Mouse (Mus musculus) spleen, adult 2 months (tissue): ENCODE results near the gene Numb. TPM values are rescaled to one million over a fixed set of nuclear protein-coding genes. Genes with fewer than 3 reads are reported as not detected.

Experiments
- DNase-seq, 2 experiments: peaks; one replicate each; pipeline versions ENCODE4 v3.0.0 to v3.0.0-alpha.2; 2012 to 2021; ENCODE audit warnings: low spot score in 2 of 2, low read depth in 1 of 2
- H3K27ac ChIP-seq: fragments of 200-500 bp; 2 replicates; pipeline ENCODE4 v1.5.1; 2012; ENCODE audit warnings: low read length, inconsistent platforms; ENCODE audit not compliant: insufficient read depth
- H3K27me3 ChIP-seq: fragments of 200-500 bp; 2 replicates; pipeline ENCODE4 v1.6.1; 2012; ENCODE audit warnings: mild to moderate bottlenecking, moderate library complexity, low read length, inconsistent platforms; ENCODE audit not compliant: control insufficient read depth, insufficient read depth
- H3K36me3 ChIP-seq: fragments of 200-500 bp; 2 replicates; pipeline ENCODE4 v1.6.1; 2012; ENCODE audit warnings: mild to moderate bottlenecking, low read length, inconsistent platforms; ENCODE audit not compliant: control insufficient read depth, insufficient read depth
- H3K4me1 ChIP-seq: fragments of 200-500 bp; 2 replicates; pipeline ENCODE4 v1.6.1; 2011; ENCODE audit warnings: inconsistent platforms; ENCODE audit not compliant: control insufficient read depth, insufficient read depth, insufficient read length
- H3K4me3 ChIP-seq: fragments of 200-500 bp; 2 replicates; pipeline ENCODE4 v1.5.1; 2011; ENCODE audit warnings: mild to moderate bottlenecking, inconsistent platforms; ENCODE audit not compliant: insufficient read depth, insufficient read length; ENCODE audit errors: extremely low read depth
- CTCF ChIP-seq: fragments of 200-500 bp; IDR thresholded peaks from 2 replicates; pipeline ENCODE4 v1.5.1; 2011; ENCODE audit warnings: mild to moderate bottlenecking, inconsistent platforms; ENCODE audit not compliant: insufficient read depth, insufficient read length, insufficient replicate concordance; ENCODE audit errors: extremely low read depth
- POLR2A ChIP-seq: fragments of 200-500 bp; IDR thresholded peaks from 2 replicates; pipeline ENCODE4 v1.6.1; 2011; ENCODE audit warnings: low read depth, low read length, inconsistent platforms
- WGBS: fragments of 180-500 bp; shearing (Covaris S2); methylation state at CpG from one replicate; pipeline ENCODE4 v1.1.7; 2018; 5-methylcytosine and 5-hydroxymethylcytosine counted together
- polyA plus RNA-seq: library from polyadenylated mRNA; depleted of rRNA; stranded (reverse); fragments of >200 nt; gene quantifications from 2 replicates; pipeline ENCODE4 v1.2.3, GENCODE M21; 2012

Gene Numb
- polyA plus RNA-seq, 1 experiment, result 24.5 TPM

DNA sequence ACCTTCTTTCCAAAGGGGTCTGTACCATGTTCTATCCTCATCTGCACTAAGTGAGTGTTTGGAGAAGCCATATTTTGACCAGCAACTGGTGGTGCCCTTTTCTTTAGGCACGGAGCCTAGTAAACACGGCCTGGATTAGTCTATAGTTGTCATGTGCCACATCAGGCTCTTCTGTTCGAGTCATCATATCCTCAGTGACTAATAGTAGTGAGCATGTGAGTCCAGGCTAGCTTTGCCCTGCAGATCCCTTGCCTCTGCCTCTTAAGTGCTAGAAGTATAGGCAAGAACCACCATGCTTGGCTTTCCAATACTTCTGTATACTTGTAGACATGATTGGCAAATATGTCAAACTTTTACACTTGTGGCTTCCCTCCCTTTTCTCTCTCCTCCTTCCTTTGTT lies 87.8 kb downstream of the Numb start:
- TF ChIP-seq CTCF, result no peak
- TF ChIP-seq POLR2A, result no peak
- Histone ChIP-seq H3K4me3 (no peak overlapping the region), H3K27ac (no peak overlapping the region), H3K36me3 (peaks cover 8% of the 10 kb centered on the region), H3K4me1 (no peaks in the 10 kb centered on the region), H3K27me3 (no peaks in the 10 kb centered on the region)
- no peak for DNase-seq
- 96% methylated on average over 3 of the region's 3 CpGs for WGBS

DNA sequence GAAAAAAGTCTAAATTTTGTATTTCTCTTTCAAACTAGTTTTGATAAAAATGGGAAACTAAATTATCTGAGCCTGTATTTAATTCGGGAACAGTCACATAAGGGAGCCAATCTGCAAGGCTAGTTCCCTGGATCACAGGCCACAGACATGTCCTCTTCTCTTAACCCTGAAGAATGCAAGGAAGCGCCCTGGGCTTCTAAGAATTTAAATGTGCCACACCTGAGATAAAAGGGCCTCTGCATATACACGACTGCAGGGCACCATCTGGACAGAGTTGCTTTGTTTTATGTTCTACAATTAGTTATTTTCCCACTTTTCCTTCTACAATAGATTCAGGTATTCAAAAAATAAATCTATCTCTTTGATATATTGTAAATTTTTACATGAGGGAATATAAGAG lies 91.3 kb downstream of the Numb start:
- Histone ChIP-seq H3K4me1 (no peaks in the 10 kb centered on the region), H3K4me3 (no peak overlapping the region), H3K36me3 (peaks cover 8% of the 10 kb centered on the region), H3K27me3 (no peaks in the 10 kb centered on the region), H3K27ac (no peak overlapping the region)
- no peak for DNase-seq
- TF ChIP-seq POLR2A (no peak), CTCF (no peak)
- WGBS, result 80% methylated on average over 3 of the region's 3 CpGs

DNA sequence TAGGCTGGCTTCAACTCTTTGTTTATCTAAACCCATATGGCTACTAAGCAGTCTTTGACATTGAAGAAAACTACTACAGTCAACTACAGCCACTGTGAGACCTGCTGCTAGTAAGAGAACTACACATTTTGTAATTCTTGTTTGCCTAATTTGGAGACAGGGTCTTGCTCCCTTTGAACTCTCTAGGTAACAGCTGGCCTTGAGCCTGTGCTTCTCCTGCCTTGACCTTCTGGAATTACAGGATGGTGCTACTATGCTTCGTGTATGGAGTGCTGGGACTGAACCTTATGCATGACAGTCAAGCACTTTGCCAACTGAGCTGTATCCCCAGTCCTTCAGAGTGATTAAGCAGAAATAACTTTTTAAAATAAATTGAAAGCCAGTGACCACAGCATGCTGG lies 105.1 kb downstream of the Numb start:
- H3K36me3 ChIP-seq, result peaks cover under 1% of the 10 kb centered on the region
- no peak overlapping the region for H3K4me3 ChIP-seq
- H3K27me3 ChIP-seq, result no peaks in the 10 kb centered on the region
- no peak overlapping the region for H3K27ac ChIP-seq
- TF ChIP-seq POLR2A, result no peak
- DNase-seq, result no peak
- H3K4me1 ChIP-seq, result no peaks in the 10 kb centered on the region
- whole genome bisulfite sequencing, result 80% methylated on average over 1 of the region's 1 CpGs

DNA sequence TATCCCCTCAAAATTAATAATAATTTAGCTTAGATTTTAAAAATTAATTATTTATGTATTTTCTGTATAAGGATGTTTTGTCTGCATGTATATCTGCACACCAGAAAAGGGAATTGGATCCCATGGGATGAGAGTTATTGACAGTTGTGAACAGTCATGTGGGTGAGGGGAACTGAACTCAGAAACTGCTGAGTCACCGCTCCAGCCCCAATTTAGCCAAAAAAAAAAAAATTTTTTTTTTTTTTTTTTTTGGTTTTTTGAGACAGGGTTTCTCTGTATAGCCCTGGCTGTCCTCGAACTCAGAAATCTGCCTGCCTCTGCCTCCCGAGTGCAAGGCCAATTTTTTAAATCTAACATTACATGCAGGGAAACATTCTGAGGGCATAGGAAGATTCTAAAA lies 109.8 kb downstream of the Numb start:
- no peak for TF ChIP-seq POLR2A
- TF ChIP-seq CTCF, result no peak
- no peaks in the 10 kb centered on the region for H3K27me3 ChIP-seq
- no peak overlapping the region for H3K4me3 ChIP-seq
- H3K36me3 ChIP-seq, result peaks cover 10% of the 10 kb centered on the region
- H3K27ac ChIP-seq, result no peak overlapping the region
- no peak for DNase-seq
- no peaks in the 10 kb centered on the region for H3K4me1 ChIP-seq
- WGBS, result 83% methylated on average over 3 of the region's 3 CpGs

DNA sequence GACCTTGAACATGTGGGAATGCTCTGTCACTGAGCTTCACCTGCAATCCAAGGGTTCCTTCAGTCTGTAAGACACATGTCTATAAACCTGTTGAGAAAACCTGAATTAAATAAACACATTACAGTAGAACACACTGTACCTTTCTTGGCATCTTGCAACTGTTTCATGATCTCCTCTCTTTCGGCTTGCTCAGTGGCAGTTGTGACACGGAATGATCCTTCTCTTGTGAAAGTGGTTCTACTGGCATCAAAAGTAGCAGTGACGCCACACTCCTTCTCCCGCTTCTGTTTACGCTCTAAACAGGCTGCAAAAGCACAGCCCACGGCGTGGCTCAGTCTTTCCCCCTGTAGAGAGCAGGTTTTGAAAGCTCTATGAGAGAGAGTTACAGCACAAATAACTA lies 118.1 kb downstream of the Numb start:
- TF ChIP-seq CTCF, result no peak
- TF ChIP-seq POLR2A, result no peak
- WGBS, result 94% methylated on average over 7 of the region's 7 CpGs
- no peaks in the 10 kb centered on the region for H3K4me1 ChIP-seq
- no peaks in the 10 kb centered on the region for H3K27me3 ChIP-seq
- peaks cover 48% of the 10 kb centered on the region for H3K36me3 ChIP-seq
- no peak overlapping the region for H3K4me3 ChIP-seq
- no peak for DNase-seq
- H3K27ac ChIP-seq, result no peak overlapping the region

DNA sequence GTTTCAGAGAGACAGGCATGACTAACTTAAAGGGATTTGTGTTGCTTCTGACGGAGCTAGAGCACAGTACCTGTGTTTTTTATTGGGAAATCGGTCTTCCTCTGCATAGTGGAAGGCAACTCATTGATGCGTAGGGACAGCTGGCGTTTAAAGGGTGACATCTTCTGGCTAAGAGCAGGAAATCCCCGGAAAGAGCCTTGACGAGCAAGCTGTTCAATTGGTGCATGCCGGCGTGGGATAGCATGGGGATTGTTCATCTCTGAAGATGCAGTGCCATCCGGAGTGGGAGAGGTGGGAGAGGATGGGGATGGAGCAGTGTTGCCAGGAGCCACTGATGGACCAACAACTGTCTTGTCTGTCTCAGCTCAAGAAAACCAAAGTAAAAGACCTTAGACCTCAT lies 120.8 kb downstream of the Numb start:
- DNase-seq, result no peak
- TF ChIP-seq POLR2A (no peak), CTCF (no peak)
- H3K4me1 ChIP-seq, result no peaks in the 10 kb centered on the region
- H3K27me3 ChIP-seq, result no peaks in the 10 kb centered on the region
- no peak overlapping the region for H3K27ac ChIP-seq
- no peak overlapping the region for H3K4me3 ChIP-seq
- WGBS, result 86% methylated on average over 9 of the region's 9 CpGs
- H3K36me3 ChIP-seq, result peaks cover 41% of the 10 kb centered on the region

DNA sequence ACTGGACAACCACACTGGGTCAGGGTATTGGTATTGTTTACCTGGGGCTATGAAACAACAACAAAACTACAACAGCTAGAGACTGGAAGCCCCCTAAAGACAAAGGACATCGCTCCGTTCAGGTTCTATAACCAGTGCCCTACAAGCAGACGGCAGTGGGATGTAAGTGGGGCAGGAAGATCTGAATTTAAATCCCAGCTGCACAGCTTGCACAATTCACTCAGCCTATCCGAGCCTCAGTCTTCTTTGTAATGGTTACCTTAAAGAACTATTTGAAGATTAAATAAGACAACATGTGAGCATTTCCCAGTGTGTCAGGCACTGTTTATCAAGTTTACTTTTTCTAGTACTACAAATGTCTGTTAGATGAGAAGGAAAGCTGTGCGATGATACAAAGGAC lies 123.4 kb downstream of the Numb start:
- H3K4me3 ChIP-seq, result no peak overlapping the region
- peaks cover 38% of the 10 kb centered on the region for H3K36me3 ChIP-seq
- DNase-seq, result no peak
- H3K4me1 ChIP-seq, result no peaks in the 10 kb centered on the region
- H3K27ac ChIP-seq, result no peak overlapping the region
- WGBS, result 95% methylated on average over 5 of the region's 5 CpGs
- no peak for TF ChIP-seq POLR2A
- no peak for TF ChIP-seq CTCF
- no peaks in the 10 kb centered on the region for H3K27me3 ChIP-seq

DNA sequence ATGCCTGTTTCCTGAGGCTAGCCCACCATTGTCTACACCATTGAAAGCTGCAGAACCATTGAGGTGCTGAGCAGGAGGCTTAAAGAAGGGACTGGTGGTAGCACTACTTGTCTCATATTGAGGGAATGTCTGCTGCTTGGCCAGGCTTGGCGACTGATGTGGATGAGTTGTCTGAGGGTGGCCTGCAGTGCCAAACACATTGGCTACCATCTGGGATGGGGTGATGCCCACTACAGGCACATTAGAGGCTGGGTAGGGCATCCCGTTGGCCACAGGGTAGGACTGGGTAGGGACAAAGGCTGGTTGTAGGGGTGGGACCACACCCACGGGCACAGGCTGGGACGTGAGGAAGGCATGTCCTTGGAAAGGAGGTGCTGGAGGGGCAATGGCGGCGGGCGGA lies 126.1 kb downstream of the Numb start:
- Histone ChIP-seq H3K27me3 (no peaks in the 10 kb centered on the region), H3K36me3 (peaks cover 35% of the 10 kb centered on the region), H3K4me3 (no peak overlapping the region), H3K27ac (no peak overlapping the region), H3K4me1 (no peaks in the 10 kb centered on the region)
- WGBS, result 94% methylated on average over 6 of the region's 7 CpGs
- TF ChIP-seq CTCF, result no peak
- no peak for TF ChIP-seq POLR2A
- DNase-seq, result no peak
